Mouse (Mus musculus): ENCODE results near the gene Rest.
"Not testable (repeated sequence)": the region's sequence is repeated elsewhere in the genome, so short reads cannot be mapped to it uniquely, and the experiment has no call there.

Gene Rest

GRCm38 (mm10) chr5:77265081-77265670 is at the start of gene Rest:
Gene Rest, plus strand, starts transcription at chr5:77265491.
- DNase-seq = peak; percentile 34

GRCm38 (mm10) chr5:77217211-77217610 is 48.1 kb upstream of the Rest start:
- peak; percentile 69 for DNase-seq

- no peak for DNase-seq
These were observed 47.6 kb upstream of the Rest start for GRCm38 (mm10) chr5:77217724-77218123.

- DNase-seq = no peak
These were observed 42.0 kb upstream of the Rest start for GRCm38 (mm10) chr5:77223043-77223975.

GRCm38 (mm10) chr5:77228986-77229385 is 36.3 kb upstream of the Rest start:
- DNase-seq = no peak

- DNase-seq = not testable (repeated sequence)
These were observed 33.4 kb upstream of the Rest start for GRCm38 (mm10) chr5:77231863-77232262.

GRCm38 (mm10) chr5:77234921-77235320 is 30.4 kb upstream of the Rest start:
- no peak for DNase-seq

GRCm38 (mm10) chr5:77237104-77237503 is 28.2 kb upstream of the Rest start:
- DNase-seq = no peak

GRCm38 (mm10) chr5:77244331-77244987 is 20.8 kb upstream of the Rest start:
- DNase-seq = no peak

GRCm38 (mm10) chr5:77245463-77245786 is 19.9 kb upstream of the Rest start:
- no peak for DNase-seq

- no peak for DNase-seq
These were observed 19.3 kb upstream of the Rest start for GRCm38 (mm10) chr5:77245787-77246671.

- no peak for DNase-seq
These were observed 15.2 kb upstream of the Rest start for GRCm38 (mm10) chr5:77250083-77250482.

GRCm38 (mm10) chr5:77251656-77252055 is 13.6 kb upstream of the Rest start:
- no peak for DNase-seq

- DNase-seq = no peak
These were observed 13.0 kb upstream of the Rest start for GRCm38 (mm10) chr5:77252115-77252827.

- DNase-seq = no peak
These were observed 12.1 kb upstream of the Rest start for GRCm38 (mm10) chr5:77253154-77253553.

GRCm38 (mm10) chr5:77254402-77254801 is 10.9 kb upstream of the Rest start:
- DNase-seq = no peak

- DNase-seq = no peak
These were observed 7.7 kb upstream of the Rest start for GRCm38 (mm10) chr5:77257603-77258002.

- DNase-seq = no peak
These were observed 6.0 kb upstream of the Rest start for GRCm38 (mm10) chr5:77259315-77259714.

GRCm38 (mm10) chr5:77260141-77260540 is 5.2 kb upstream of the Rest start:
- no peak for DNase-seq

- DNase-seq = no peak
These were observed 4.2 kb upstream of the Rest start for GRCm38 (mm10) chr5:77261137-77261536.

GRCm38 (mm10) chr5:77262105-77262504 is 3.2 kb upstream of the Rest start:
- DNase-seq = no peak

GRCm38 (mm10) chr5:77265671-77266065 is 377 bp downstream of the Rest start:
- peak; percentile 45 for DNase-seq
